In the genomic region with DNA sequence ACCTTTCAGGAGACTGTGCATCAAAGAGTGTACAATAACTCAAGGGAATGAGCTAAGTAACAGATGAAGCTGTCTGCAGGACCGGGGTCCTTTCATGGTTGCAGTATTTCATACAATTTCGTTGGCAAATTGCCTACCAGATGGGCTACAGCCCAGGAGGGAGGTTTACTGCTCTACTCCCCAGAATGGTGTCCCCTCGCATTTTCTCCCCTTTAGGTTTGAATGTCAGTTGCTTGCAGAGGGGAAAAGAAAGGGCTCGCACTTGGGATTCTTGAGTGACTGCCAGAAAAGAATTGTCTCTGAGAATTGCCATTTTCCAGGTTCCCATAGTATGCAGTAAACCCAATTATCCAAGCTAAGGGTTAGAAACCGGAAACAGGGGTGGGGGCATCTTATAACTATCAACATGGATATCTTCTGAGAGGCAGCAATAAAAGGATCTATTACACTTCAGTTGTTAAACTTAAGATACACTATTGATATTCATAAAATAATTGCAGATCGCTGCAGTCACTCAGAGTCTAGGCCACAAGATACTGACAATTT, we compare ENCODE assay signal across 29 mouse cellular contexts.
"Had no signal": no experiment of that assay in that cellular context is flagged by ENCODE, and none has a peak within 500 bp of the region (broad histone marks: within the 10 kb centered on the region; RNA-seq: fewer than 3 reads in every experiment).

No protein-coding gene starts in this region.

- H3K4me2 ChIP-seq: heart, embryonic 11.5 days; heart, embryonic 13.5 days; heart, embryonic 15.5 days; hindbrain, embryonic 12.5 days; hindbrain, embryonic 14.5 days; intestine, embryonic 15.5 days; kidney, embryonic 15.5 days; limb, embryonic 12.5 days; liver, embryonic 11.5 days; liver, embryonic 13.5 days; liver, embryonic 15.5 days had no signal

- DNase-seq: gastrocnemius, postnatal 14 days; gastrocnemius, postnatal 36 days; heart, adult 11 months; heart, adult 2 months; heart, postnatal 4 days; kidney, adult 11 months; kidney, adult 2 months; kidney, adult 9 months; kidney, postnatal 14 days; kidney, postnatal 36 days; layer of hippocampus, adult 9-11 months; layer of hippocampus, postnatal 36 days; left cerebral cortex, postnatal 4 days; liver; liver, embryonic 13.5 days had no signal

- H3K27ac ChIP-seq: heart, adult 2 months; heart, embryonic 13.5 days; heart, embryonic 15.5 days; hindbrain, embryonic 10.5 days; hindbrain, embryonic 12.5 days; hindbrain, embryonic 14.5 days; intestine, embryonic 15.5 days; kidney, embryonic 15.5 days; kidney, postnatal 0 days; limb, embryonic 12.5 days; liver, embryonic 13.5 days; liver, embryonic 15.5 days had no signal

- H3K9me3 ChIP-seq: heart, embryonic 13.5 days; heart, embryonic 15.5 days; hindbrain, embryonic 10.5 days; hindbrain, embryonic 12.5 days; intestine, embryonic 15.5 days; kidney, embryonic 15.5 days; limb, embryonic 12.5 days; liver, embryonic 13.5 days; liver, embryonic 15.5 days had no signal

- H3K27me3 ChIP-seq: heart, embryonic 13.5 days; heart, embryonic 15.5 days; hindbrain, embryonic 12.5 days; intestine, embryonic 15.5 days; kidney, embryonic 15.5 days; limb, embryonic 12.5 days; liver, embryonic 13.5 days; liver, embryonic 15.5 days had no signal

- ATAC-seq: hindbrain, embryonic 16.5 days; inflammation-experienced regulatory T-cells, adult 6 months; intestine, embryonic 15.5 days had no signal

- H3K4me3 ChIP-seq: heart, adult 2 months; heart, embryonic 13.5 days; heart, embryonic 15.5 days; hindbrain, embryonic 10.5 days; hindbrain, embryonic 12.5 days; intestine, embryonic 15.5 days; kidney, embryonic 15.5 days; limb, embryonic 12.5 days; liver, embryonic 13.5 days; liver, embryonic 15.5 days had no signal

- H3K4me1 ChIP-seq: hindbrain, embryonic 10.5 days; hindbrain, embryonic 12.5 days; intestine, embryonic 15.5 days; limb, embryonic 12.5 days; liver, embryonic 13.5 days; liver, embryonic 15.5 days had no signal

- H3K36me3 ChIP-seq: heart, embryonic 13.5 days; heart, embryonic 15.5 days; hindbrain, embryonic 10.5 days; hindbrain, embryonic 12.5 days; intestine, embryonic 15.5 days; kidney, embryonic 15.5 days; limb, embryonic 12.5 days; liver, embryonic 13.5 days; liver, embryonic 15.5 days had no signal

- H3K9ac ChIP-seq: heart, embryonic 13.5 days; heart, embryonic 15.5 days; hindbrain, embryonic 12.5 days; hindbrain, embryonic 14.5 days; intestine, embryonic 15.5 days; kidney, embryonic 15.5 days; limb, embryonic 12.5 days; liver, embryonic 13.5 days; liver, embryonic 15.5 days had no signal
